Comparison of ENCODE assay signal across 28 mouse cellular contexts in genomic region chr15:10281546-10281945, GRCm38 (mm10). TPM values are rescaled to one million over a fixed set of nuclear protein-coding genes. Genes with fewer than 3 reads are reported as not detected.
DNase-seq lines count a peak whose midpoint lies in the region; ATAC-seq and TF ChIP-seq lines count a peak whose summit lies in the region.
"Had no signal": no experiment of that assay in that cellular context is flagged by ENCODE, and none has a peak within 500 bp of the region (broad histone marks: within the 10 kb centered on the region; RNA-seq: fewer than 3 reads in every experiment).

No protein-coding gene starts in this region.

- peak; percentile 82 for ATAC-seq in kidney, embryonic 16.5 days (ENCODE audit: low FRiP score, low TSS enrichment)
- ATAC-seq in hindbrain, embryonic 16.5 days, result no peak
- ATAC-seq: forebrain, embryonic 13.5 days; hindbrain, postnatal 0 days; intestine, postnatal 0 days; Patski had no signal

- H3K27ac ChIP-seq in kidney, adult 2 months (ENCODE audit: insufficient read depth, low read depth, low read length), result no peak overlapping the region
- H3K27ac ChIP-seq in kidney, embryonic 16.5 days (ENCODE audit: low read length), result no peak overlapping the region
- H3K27ac ChIP-seq in hindbrain, embryonic 16.5 days (ENCODE audit: low read depth, low read length), result no peak overlapping the region
- H3K27ac ChIP-seq: forebrain, embryonic 13.5 days; hindbrain, postnatal 0 days; left cerebral cortex, adult 2 months; liver, embryonic 13.5 days; lung, embryonic 15.5 days had no signal

- H3K9ac ChIP-seq in kidney, embryonic 16.5 days (replicated peaks; ENCODE audit: low read length), result no peak overlapping the region
- no peak overlapping the region for H3K9ac ChIP-seq in hindbrain, embryonic 16.5 days (ENCODE audit: low read depth, low read length)
- H3K9ac ChIP-seq: forebrain, embryonic 13.5 days; liver, embryonic 13.5 days; lung, embryonic 15.5 days had no signal

- peaks cover 12% of the 10 kb centered on the region; the same call in 1 of the 2 replicates for H3K4me1 ChIP-seq in kidney, adult 2 months (ENCODE audit: control insufficient read depth, insufficient read depth, low read length)
- H3K4me1 ChIP-seq in kidney, embryonic 16.5 days (ENCODE audit: insufficient read depth, low read length), result no peaks in the 10 kb centered on the region
- no peaks in the 10 kb centered on the region for H3K4me1 ChIP-seq in hindbrain, embryonic 16.5 days (ENCODE audit: control insufficient read depth, insufficient read depth, low read depth, low read length)
- H3K4me1 ChIP-seq: forebrain, embryonic 13.5 days; liver, embryonic 13.5 days; lung, embryonic 15.5 days; megakaryocyte, embryonic 14.5 days had no signal

- no peak for TF ChIP-seq CTCF in kidney, adult 2 months (conservative IDR thresholded peaks at IDR 0.05; ENCODE audit: insufficient read depth, insufficient read length, low read depth, low read length)

- H3K27me3 ChIP-seq in kidney, adult 2 months (replicated peaks; ENCODE audit: control insufficient read depth, insufficient read depth, low read length), result no peaks in the 10 kb centered on the region
- H3K27me3 ChIP-seq in kidney, embryonic 16.5 days (ENCODE audit: insufficient read depth, low read length), result no peaks in the 10 kb centered on the region
- H3K27me3 ChIP-seq in hindbrain, embryonic 16.5 days (replicated peaks; ENCODE audit: control insufficient read depth, insufficient read depth, low read length), result no peaks in the 10 kb centered on the region
- H3K27me3 ChIP-seq: CH12.LX; forebrain, embryonic 13.5 days; liver, embryonic 13.5 days; lung, embryonic 15.5 days; megakaryocyte, embryonic 14.5 days had no signal

- no peak overlapping the region for H3K4me3 ChIP-seq in kidney, adult 2 months (ENCODE audit: insufficient read depth, low read depth, low read length)
- H3K4me3 ChIP-seq in kidney, embryonic 16.5 days (ENCODE audit: low read length), result no peak overlapping the region
- no peak overlapping the region for H3K4me3 ChIP-seq in hindbrain, embryonic 16.5 days (ENCODE audit: low read length)
- H3K4me3 ChIP-seq: forebrain, embryonic 13.5 days; left cerebral cortex, adult 2 months; liver, embryonic 13.5 days; lung, embryonic 15.5 days; megakaryocyte, embryonic 14.5 days had no signal

- DNase-seq in kidney, adult 2 months, result peak; percentile 95
- DNase-seq in kidney, postnatal 4 days, result peak; percentile 6 to 23
- DNase-seq in lung, postnatal 25 days (ENCODE audit: low spot score), result peak; percentile 54
- DNase-seq in urinary bladder, postnatal 14 days (ENCODE audit: low spot score), result no peak
- DNase-seq in right cerebral cortex, postnatal 25 days, result no peak
- DNase-seq: adrenal gland, adult 2 months; cerebellum, adult 18-20 months; gastrocnemius, postnatal 10 days; liver, embryonic 13.5 days; midbrain, embryonic 14.5 days; thymus, postnatal 14 days had no signal

- no peak for TF ChIP-seq POLR2A in kidney, adult 2 months (IDR thresholded peaks at IDR 0.05; ENCODE audit: low read depth, low read length)

- no peak overlapping the region for H3K4me2 ChIP-seq in kidney, embryonic 16.5 days (replicated peaks; ENCODE audit: low read depth, low read length)
- no peak overlapping the region for H3K4me2 ChIP-seq in hindbrain, embryonic 16.5 days (ENCODE audit: low read length)
- H3K4me2 ChIP-seq: forebrain, embryonic 13.5 days; heart, embryonic 11.5 days; liver, embryonic 13.5 days; lung, embryonic 15.5 days had no signal

- 39% methylated on average over 5 of the region's 5 CpGs for WGBS in kidney, adult 2 months
- WGBS in kidney, embryonic 16.5 days, result 61% methylated on average over 5 of the region's 5 CpGs
- WGBS in hindbrain, embryonic 16.5 days, result 77% methylated on average over 5 of the region's 5 CpGs

- no peaks in the 10 kb centered on the region for H3K36me3 ChIP-seq in kidney, adult 2 months (ENCODE audit: control insufficient read depth, insufficient read depth, low read length)
- no peaks in the 10 kb centered on the region for H3K36me3 ChIP-seq in kidney, embryonic 16.5 days (ENCODE audit: insufficient read depth, low read length)
- H3K36me3 ChIP-seq in hindbrain, embryonic 16.5 days (ENCODE audit: control insufficient read depth, insufficient read depth, low read length), result no peaks in the 10 kb centered on the region
- H3K36me3 ChIP-seq: G1E; liver, embryonic 13.5 days; lung, embryonic 15.5 days had no signal

- H3K9me3 ChIP-seq in kidney, embryonic 16.5 days (ENCODE audit: low read length), result no peaks in the 10 kb centered on the region
- H3K9me3 ChIP-seq in hindbrain, embryonic 16.5 days (ENCODE audit: control insufficient read depth, low read length), result no peaks in the 10 kb centered on the region
- H3K9me3 ChIP-seq: forebrain, embryonic 13.5 days; G1E; liver, embryonic 13.5 days; lung, embryonic 15.5 days; megakaryocyte, embryonic 14.5 days had no signal

RNA-seq across cellular contexts. Expression of gene Gm21973, which starts 43.6 kb away (rescaled TPM):
- not detected in 2 replicates for polyA plus RNA-seq in kidney, adult 2 months (2012; rRNA removed)
- not detected in 2 replicates for polyA plus RNA-seq in kidney, embryonic 16.5 days (2015; fragmentation: Nextera tagmentation; extraction: Ambion mirVana)
- polyA plus RNA-seq in hindbrain, embryonic 16.5 days (2015; fragmentation: Nextera tagmentation; extraction: Ambion mirVana), result not detected in 2 replicates
- polyA plus RNA-seq: adrenal gland, adult 2 months; embryonic facial prominence, embryonic 14.5 days; forebrain, embryonic 13.5 days; frontal cortex, adult 2 months; G1E; heart, embryonic 11.5 days; heart, postnatal 0 days; hindbrain, postnatal 0 days; intestine, postnatal 0 days; limb, embryonic 14.5 days; liver, embryonic 13.5 days; lung, embryonic 15.5 days; midbrain, embryonic 14.5 days; neural tube, embryonic 11.5 days; Patski had no signal

Comparison
In these comparisons a context has a peak if more than half of its experiments do, and no peak if none do; other contexts are left out.
1. DNase-seq: peak in kidney, adult 2 months (single experiment), kidney, postnatal 4 days (2 of 2) and lung, postnatal 25 days (single experiment); none in urinary bladder, postnatal 14 days (single experiment) and right cerebral cortex, postnatal 25 days (single experiment).